Mouse (Mus musculus) layer of hippocampus, adult 8-10 months (tissue): ENCODE results near the gene C2cd2l. TPM values are rescaled to one million over a fixed set of nuclear protein-coding genes. Genes with fewer than 3 reads are reported as not detected.
"Not testable (repeated sequence)": the region's sequence is repeated elsewhere in the genome, so short reads cannot be mapped to it uniquely, and the experiment has no call there.

Experiments used
- DNase-seq, 2 experiments: peaks; one replicate each; pipeline ENCODE4 v3.0.0; 2022; ENCODE audit warnings: low spot score in 2 of 2
- total RNA-seq, 4 experiments: library from RNA; stranded (reverse); gene quantifications; 2 replicates each; pipeline ENCODE4 v1.2.4; 2022

Gene C2cd2l
- total RNA-seq = 100 to 1,000 TPM; 177 to 228 (median 205) TPM

DNA sequence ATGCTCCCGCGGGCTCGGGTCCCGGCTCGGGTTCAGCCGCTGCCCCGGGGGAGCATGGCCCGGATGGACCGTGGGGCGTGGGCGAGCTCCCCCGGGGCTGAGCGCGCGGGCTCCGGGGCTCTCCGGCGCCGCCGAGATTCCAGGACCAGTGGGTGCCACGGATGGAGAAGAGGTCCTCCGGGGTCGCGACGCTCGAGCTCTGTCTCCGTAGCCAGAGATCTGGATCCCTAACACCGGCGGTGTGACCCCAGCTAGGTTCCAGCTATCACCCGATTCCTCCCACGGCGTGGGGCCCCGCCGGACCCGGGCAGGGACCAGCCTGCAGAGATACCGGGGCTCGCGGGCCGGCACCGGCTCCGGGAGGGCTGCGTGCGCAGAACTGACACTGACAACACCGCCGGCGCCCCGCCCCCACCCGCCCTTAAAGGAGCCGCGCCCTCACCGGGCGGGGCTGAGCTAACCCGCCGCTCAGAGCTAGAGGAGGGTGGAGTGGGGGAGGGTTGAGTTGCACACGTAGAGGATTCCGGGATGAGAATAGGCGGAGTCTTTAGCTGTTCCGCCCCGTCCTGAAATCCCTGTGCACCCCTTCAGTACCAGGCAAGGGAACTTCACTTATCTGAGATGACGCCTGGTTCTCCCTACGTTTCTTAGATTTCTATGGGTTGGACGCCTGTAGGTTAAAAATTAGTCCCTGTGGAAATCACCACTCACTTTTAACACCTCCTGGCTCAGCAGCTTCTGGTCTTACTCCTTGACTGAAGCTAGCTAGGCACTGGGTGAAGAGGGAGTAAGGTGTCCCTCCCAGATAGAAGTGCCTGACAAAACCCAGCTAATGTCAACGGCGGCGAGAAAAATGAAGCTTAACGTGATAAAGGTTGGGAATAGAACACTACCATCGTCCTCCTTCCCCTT lies at the start of gene C2cd2l:
Gene C2cd2l, minus strand, starts transcription at position 399 of the 912 bp plus-strand sequence.
- peak; percentile 88 to 94 for DNase-seq

DNA sequence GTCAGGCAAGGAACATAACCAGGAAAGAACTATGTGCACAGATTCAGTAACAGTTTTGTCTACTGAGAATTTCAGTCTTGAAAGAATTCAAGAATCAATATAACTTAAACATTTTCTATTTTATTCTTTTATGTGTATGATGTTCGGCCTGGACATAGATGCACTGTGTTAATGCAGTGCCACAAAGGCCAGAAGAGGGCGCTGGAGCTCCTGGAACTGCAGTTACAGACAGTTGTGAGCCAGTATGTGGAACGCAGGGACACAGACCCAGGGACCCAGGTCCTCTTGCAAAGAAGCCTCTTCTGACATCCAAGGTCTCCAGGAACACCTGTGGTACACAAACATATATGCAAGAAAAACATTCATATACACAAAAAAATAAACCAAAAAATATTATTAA lies 44.4 kb upstream of the C2cd2l start:
- no peak for DNase-seq

DNA sequence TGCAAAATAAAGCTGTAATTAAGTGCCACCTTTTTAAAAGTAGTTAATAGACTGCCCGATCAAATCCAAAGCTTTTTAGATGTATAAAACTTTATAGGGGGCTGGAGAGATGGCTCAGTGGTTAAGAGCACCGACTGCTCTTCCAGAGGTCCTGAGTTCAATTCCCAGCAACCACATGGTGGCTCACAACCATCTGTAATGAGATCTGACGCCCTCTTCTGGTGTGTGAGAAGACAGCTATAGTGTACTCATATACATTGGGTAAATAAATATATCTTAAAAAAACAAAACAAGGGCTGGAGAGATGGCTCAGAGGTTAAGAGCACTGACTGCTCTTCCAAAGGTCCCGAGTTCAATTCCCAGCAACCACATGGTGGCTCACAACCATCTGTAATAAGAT lies 41.8 kb upstream of the C2cd2l start:
- not testable (repeated sequence) for DNase-seq

DNA sequence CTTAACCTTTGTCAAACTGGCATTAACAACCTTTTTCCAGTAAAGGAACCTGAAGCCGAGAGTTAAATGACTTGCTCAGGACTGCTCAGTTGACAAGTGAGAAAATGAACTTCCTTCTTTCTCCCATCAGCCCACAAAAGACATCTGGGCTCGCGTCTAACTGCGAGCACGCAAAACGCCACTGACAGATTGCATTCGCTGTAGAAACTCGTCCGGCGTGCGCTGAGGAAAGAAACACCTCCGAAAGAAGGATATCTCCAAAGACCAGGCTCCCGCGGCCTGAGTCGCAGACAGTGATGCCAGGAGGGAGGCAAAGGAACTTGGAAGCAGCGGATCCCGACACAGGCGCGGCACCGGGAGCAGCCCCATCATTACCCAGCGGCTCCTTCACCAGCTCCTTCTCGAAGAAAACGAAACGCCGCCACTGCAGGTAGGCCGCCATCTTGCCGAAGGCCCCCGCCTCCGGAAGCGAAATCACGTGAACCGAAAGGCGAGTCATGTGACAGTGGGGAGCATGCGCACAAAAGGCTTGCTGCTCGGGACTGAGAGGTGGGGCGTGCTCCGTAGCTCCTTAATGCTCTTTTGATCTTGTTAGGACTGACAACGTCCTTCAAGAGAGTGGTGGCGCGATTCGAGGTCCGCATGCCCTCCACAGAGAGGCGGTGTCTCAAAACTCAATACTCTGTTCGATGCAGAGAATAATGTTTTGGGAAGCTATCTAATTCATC lies 41.3 kb upstream of the C2cd2l start, which contains the start of gene Vps11:
Gene Vps11, minus strand, starts transcription at position 481 of the 728 bp plus-strand sequence.
- DNase-seq = peak; percentile 90 to 95

DNA sequence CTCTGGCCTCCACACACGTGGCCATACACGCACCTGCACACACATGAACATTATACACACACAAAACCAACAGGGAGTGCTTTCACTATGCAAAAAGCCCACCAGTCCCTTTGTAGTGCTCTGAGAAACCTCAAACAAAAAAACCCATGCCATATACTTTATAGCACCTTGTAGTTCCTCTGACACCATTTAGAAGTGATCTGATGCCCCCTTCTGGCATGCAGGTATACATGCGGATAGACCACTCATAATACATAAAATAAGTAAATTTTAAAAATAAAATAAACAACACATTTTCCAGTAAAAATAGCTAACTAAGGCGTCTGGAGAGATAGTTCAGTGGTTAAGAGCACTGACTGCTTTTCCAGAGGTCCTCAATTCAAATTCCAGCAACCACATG lies 37.1 kb upstream of the C2cd2l start:
- no peak for DNase-seq

DNA sequence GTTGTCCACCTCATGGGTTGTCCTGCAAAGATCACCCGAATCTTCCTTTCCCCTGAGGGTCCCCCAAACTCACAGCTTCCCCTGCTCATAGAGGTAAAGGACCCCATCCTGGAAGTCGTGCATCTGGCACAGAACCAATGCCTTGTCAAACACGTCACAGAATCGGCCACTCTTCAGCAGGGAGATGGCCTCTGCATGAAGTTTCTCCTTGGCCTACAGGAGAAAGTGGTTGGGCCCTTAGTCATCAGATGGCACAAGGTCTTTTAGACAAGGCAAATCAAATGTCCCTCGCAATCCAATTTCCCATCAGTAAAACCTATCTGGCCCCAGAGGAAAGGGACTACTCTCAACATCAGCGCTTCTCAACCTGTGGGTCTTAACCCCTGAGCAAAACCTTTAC lies 33.1 kb upstream of the C2cd2l start:
- no peak for DNase-seq

DNA sequence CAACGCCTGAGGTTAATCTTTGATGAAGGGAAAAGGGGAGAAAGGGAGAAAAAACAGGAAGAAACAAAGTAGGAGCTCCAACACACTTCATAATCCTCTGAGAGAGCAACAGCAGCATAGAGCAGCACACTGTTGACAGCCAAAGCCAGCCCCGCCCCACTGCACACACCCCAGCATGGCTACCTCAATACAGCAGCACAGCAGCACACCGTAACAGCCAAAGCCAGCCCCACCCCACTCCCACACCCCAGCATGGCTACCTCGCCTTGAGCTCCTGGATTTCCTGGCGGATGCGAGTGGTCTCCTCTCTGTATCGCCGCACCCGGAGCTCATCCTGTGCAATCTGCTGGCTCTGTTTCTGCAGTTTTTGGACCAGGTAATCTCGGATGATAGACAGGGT lies 32.3 kb upstream of the C2cd2l start:
- DNase-seq = no peak

DNA sequence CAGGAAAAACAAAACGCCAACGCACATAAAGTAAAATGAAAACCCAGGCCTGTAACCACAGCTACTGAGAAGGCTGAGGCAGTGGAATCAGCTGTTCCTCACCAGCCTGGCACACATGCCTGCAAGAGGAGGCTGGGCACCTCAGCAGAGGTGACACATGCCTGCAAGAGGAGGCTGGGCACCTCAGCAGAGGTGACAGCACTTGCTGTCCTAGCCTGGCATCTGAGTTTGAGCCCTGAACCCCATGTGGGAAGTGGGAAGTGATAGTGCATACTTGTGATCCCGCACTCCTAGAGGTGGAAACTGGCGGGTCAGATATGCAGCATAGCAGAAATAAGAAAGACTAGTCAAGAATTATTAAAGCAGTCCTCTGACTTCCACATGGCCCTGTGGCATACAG lies 31.3 kb upstream of the C2cd2l start:
- no peak for DNase-seq

DNA sequence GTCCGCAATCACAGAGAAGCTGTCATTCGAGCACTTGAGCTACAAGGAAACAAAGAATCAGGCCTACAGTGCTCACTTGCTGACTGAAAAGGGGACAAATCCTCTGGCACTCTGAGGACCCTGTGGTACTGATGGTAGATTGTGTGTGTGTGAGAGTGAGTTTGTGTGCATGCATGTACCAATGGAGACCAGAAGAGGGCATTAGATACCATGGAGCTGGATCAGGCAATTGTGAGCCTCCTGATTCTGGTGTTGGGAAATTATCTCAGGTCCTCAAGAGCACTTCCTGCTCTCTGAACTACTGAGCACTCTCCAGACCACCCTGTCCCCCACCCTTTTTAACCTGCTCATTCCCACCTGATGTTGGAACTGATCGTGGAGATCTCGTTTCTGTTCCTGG lies 28.5 kb upstream of the C2cd2l start:
- no peak for DNase-seq

DNA sequence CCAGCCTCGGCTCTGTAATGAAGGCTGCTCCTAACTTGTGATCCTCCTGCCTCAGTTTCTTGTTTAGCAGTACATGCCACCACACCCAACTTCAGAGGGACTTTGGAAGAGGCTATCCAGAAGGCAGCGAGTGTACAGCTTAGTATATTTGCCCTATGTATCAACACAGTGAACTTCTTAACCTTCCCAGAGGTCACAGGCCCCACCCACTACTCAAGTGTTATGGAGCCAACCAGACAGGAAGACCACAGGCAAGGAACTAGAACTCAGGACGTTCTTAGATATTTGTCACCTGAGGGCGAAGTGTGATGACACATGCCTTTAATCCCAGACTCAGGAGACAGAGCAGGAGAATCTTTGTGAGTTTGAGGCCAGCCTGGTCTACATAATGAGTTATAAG lies 27.5 kb upstream of the C2cd2l start:
- DNase-seq = no peak

DNA sequence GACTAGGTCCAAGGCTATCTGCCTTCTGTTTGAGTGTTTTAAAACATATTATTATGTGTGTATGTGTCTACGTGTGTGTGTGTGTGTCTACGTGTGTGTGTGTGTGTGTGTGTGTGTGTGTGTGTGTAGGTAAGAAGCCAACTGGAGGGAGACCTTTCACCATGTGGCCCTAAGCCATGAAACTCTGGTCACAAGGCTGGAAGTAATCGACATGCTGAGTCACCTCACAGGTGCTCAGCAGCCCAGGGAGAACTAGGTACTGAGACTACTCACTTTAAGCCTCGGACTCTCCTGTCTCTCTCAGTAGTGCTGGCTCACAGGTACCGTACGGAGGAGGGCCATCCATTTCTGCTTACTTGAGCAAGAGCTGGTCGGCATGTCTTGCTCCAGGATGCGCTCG lies 27.1 kb upstream of the C2cd2l start:
- DNase-seq = no peak

DNA sequence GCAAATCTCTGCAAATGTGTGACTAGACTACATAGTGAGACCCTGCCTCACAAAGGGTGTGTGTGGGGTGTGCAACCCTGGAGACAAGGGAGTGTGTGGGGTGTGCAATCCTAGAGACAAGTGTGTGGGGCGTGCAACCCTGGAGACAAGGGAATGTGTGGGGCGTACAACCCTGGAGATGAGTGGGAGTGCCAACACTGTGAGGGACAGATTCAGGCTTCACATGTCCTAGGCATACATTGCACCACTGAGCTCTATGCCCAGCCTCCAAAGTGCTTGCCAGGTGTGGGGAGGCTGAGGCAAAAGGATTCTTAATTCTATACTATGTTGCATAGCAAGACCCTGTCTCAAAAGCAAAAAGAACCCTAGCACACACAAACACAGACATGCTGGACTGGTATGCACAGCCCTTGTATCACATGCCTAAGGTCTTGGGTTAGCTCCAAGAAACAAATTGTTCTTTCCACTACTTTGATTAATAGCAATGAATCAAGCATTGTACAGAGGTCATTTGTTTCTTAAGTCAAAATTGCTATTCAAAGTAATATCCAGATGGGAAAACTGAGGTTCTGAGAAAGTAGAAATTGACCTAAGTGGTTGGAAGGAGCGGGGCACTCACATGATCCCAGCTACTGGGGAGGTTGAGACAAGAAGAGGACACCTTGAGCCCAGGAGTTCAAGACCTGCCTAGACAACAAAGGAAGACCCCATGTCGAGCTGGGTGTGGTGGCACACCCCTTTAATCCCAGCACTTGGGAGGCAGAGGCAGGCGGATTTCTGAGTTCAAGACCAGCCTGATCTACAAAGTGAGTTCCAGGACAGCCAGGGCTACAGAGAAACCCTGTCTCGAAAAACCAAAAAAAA lies 25.7 kb upstream of the C2cd2l start:
- DNase-seq = peak in 1 of 2 experiments; percentile 50

DNA sequence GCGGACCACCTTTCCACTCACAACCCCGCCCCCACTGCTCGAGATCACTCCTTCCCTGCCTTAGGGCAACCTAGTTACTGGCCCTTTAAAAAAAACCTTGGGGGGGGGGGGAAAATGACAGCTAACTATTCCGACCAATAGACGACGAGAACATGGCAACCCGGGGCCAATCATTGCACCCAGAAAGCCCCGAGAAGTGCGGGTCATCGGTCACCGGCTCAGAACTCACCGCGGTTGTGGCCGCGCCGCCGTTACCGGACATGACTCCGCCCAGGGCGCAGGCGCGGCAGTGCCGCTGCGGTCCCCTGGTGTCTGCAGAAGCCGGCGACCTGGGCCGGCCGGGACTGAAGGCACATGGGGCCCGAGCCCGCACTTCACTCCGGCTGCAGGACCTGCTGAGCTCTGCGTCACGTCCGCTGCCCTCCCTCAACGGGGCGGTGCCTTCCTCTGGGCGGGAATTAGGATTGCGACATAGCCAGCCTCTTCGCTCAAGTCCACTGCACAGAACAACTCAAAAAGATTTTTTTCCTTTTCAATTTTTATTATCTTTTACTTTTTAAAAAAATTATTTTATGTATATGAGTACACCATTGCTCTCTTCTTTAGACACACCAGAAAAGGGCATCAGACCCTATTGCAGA lies 23.8 kb upstream of the C2cd2l start, which contains the start of gene Hmbs:
Gene Hmbs, minus strand, starts transcription at position 448 of the 641 bp plus-strand sequence.
- DNase-seq = peak; percentile 82 to 84

DNA sequence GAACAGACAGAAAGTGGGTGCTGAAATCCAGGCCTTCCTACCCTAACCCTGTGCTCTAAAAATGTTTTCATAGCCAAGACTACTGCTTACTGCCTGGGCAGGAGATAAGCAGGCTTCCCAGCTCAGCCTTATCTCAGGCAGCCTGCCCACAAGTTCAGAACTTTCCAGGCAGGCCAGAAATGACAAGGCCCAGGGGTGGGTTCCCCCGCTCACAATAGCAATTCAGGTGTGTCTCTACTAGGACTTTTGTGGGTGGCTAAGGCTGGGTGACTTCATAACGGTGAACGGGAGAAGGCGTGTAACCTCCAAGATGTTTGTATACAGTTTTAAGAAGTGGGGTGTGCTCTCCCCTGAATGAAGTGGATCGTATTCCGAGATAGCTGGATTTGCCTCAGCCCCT lies 23.2 kb upstream of the C2cd2l start:
- DNase-seq = no peak

DNA sequence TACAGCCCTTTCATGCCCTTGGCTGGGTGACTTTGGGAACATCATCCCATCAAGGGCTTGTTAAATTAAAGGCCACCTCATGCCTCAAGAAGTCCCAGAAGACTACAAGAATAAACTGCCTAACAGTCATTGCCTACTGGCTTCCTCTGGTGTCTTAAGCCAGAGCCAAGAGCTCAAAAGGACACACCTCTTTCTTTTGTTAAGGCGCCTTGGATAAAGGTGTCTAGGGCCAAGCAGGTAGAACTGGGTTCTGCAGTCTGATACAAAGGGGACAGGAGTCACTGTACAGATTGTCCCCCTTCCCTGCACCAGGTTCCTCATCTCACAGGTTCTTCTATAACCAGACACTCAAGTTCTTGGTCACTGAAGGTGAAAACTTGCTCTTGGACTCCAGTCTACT lies 22.5 kb upstream of the C2cd2l start:
- no peak for DNase-seq

DNA sequence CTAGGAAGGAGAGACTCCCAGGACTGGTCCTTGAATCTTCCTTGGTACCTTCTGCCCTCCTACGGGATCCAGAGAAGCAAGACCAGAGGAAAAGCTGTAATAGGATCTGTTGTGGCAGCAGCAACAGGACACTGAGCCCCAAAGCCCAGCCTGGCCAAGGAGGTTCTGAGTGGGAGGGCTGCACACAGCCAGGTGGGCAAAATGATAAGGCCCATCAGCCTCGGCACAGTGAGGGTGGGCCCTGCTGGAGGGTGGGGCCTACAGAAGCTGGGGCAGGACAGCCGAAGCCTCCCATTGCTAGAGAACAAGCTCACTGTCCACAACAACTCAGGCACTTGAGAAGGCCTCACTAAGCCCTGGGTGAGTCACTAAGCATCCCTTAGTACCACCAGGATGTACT lies 22.1 kb upstream of the C2cd2l start:
- DNase-seq = no peak

DNA sequence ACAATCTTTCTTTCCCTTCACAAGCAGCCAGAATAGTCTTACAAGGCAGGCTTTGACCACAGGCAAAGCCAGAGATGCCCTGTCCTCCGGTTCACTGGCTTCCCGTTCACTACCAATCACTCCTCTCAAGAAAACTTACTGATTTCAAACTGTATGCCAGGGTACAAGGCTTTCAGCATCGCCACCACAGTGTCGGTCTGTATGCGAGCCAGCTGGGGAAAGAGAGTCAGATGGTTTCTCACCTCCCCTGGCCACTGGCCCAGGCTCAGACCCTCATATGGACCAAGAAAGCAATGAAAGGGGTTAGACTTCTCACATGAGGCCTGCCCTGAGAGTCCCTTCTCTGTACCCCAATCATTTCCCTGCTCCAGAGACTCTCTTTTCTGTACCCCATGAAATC lies 21.4 kb upstream of the C2cd2l start:
- no peak for DNase-seq

DNA sequence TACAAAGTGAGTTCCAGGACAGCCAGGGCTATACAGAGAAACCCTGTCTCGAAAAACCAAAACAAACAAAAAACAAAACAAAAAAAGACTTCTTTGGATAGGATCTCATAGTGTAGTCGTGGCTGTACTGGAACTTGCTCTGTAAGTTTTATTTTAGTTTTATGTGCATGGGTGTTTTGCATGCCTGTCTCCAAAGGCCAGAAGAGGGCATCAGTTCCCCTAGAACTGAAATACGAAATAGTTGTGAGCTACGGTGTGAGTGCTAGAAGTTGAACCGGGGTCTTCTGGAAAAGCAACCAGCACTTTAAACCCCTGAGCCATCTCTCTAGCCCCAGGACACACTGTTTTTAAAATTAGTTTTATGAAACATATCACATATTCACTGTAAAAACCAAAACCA lies 18.5 kb upstream of the C2cd2l start:
- DNase-seq = no peak

DNA sequence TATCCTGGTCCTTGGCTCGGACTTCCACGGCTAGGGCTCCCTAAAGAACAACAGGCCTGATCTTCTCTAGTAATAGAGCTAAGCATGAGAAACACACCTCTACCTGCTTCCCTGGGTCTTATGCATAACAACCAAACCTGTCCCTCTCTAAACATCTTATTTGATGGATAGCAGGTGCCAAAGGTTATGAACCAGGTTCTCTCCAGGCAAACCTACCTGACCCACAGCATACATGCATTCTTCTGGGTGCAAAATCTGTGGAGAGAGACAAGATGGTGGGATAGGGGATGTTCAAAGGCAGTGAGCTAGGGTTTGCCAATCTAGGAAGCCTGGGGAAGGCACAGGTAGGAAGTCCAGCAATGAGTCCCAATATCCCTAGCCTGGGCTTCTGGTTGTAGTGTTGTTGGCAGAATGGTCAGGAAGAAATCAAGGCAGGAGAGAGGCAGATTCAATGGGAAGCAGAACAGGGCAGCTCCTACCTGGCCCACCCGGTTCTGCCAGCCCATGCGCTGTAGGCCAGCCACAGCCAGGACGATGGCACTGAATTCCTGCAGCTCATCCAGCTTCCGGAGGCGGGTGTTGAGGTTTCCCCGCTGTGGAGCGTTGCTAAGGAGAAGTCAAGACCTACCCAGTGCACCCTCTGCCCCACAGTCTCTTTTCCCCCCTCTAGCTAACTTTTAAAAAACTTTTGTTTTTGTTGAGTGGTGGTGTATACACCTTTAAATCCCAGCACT lies 17.5 kb upstream of the C2cd2l start:
- no peak for DNase-seq

DNA sequence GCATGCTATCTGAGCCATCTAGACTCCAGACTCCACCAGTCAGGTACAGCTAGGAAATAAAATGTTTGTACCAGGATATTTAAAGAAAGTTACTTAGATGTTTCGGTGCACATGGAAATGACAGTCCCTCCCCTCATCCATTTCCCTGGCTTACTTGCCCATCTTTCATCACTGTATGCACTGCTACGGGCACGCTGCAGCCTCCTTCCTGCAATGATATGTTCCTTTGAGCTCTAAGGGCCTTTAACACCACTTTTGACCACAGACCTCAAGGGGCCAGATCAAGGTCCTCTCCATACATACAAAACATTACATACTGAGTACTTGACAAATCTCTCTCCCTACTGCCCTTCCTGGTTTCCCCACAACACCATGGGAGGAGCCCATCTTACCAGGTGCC lies 16.9 kb upstream of the C2cd2l start:
- no peak for DNase-seq
